Mouse (Mus musculus): ENCODE results near the gene Btk. TPM values are rescaled to one million over a fixed set of nuclear protein-coding genes. Genes with fewer than 3 reads are reported as not detected.

Gene Btk
- polyA plus RNA-seq (2015; fragmentation: Illumina TruSeq; extraction: RNeasy Lipid Tissue Mini Kit (QIAGEN cat#74804); ENCODE audit: insufficient read depth, low replicate concordance): 160 TPM

GRCm38 (mm10) chrX:134582888-134583669 lies at the start of gene Btk:
Btk (minus strand) TSS chrX:134583570.

GRCm38 (mm10) chrX:134600659-134601379 lies 17.4 kb upstream of the Btk start, which contains the start of the genes Gla and Hnrnph2:
Gla (minus strand) TSS chrX:134601125.
Hnrnph2 (plus strand) TSS chrX:134601179.

GRCm38 (mm10) chrX:134585103-134586002 lies 2.0 kb upstream of the Btk start, which contains the start of gene Rpl36a:
Rpl36a (plus strand) TSS chrX:134585654.

GRCm38 (mm10) chrX:134541145-134541954 lies 42.0 kb downstream of the Btk start, which contains the start of gene Timm8a1:
Timm8a1 (minus strand) TSS chrX:134541865.

Other genes with a start within 250 kb of the Btk start
- 0.22 TPM for gene Drp2, start 179.0 kb downstream of the Btk start, polyA plus RNA-seq (2015; fragmentation: Illumina TruSeq; extraction: RNeasy Lipid Tissue Mini Kit (QIAGEN cat#74804); ENCODE audit: insufficient read depth, low replicate concordance)
- gene Taf7l, start 107.1 kb downstream of the Btk start, polyA plus RNA-seq (2015; fragmentation: Illumina TruSeq; extraction: RNeasy Lipid Tissue Mini Kit (QIAGEN cat#74804); ENCODE audit: insufficient read depth, low replicate concordance): not detected
- gene Timm8a1, start 41.7 kb downstream of the Btk start, polyA plus RNA-seq (2015; fragmentation: Illumina TruSeq; extraction: RNeasy Lipid Tissue Mini Kit (QIAGEN cat#74804); ENCODE audit: insufficient read depth, low replicate concordance): 31.7 TPM
- gene Rpl36a, start 2.1 kb upstream of the Btk start, polyA plus RNA-seq (2015; fragmentation: Illumina TruSeq; extraction: RNeasy Lipid Tissue Mini Kit (QIAGEN cat#74804); ENCODE audit: insufficient read depth, low replicate concordance): 2,281 TPM
- gene Gla, start 17.6 kb upstream of the Btk start, polyA plus RNA-seq (2015; fragmentation: Illumina TruSeq; extraction: RNeasy Lipid Tissue Mini Kit (QIAGEN cat#74804); ENCODE audit: insufficient read depth, low replicate concordance): 4.7 TPM
- 167 TPM for gene Hnrnph2, start 17.6 kb upstream of the Btk start, polyA plus RNA-seq (2015; fragmentation: Illumina TruSeq; extraction: RNeasy Lipid Tissue Mini Kit (QIAGEN cat#74804); ENCODE audit: insufficient read depth, low replicate concordance)
- gene Armcx4, start 102.9 kb upstream of the Btk start, polyA plus RNA-seq (2015; fragmentation: Illumina TruSeq; extraction: RNeasy Lipid Tissue Mini Kit (QIAGEN cat#74804); ENCODE audit: insufficient read depth, low replicate concordance): 3.2 TPM
- 10.3 TPM for gene Armcx1, start 134.4 kb upstream of the Btk start, polyA plus RNA-seq (2015; fragmentation: Illumina TruSeq; extraction: RNeasy Lipid Tissue Mini Kit (QIAGEN cat#74804); ENCODE audit: insufficient read depth, low replicate concordance)
- gene Armcx6, start 167.8 kb upstream of the Btk start, polyA plus RNA-seq (2015; fragmentation: Illumina TruSeq; extraction: RNeasy Lipid Tissue Mini Kit (QIAGEN cat#74804); ENCODE audit: insufficient read depth, low replicate concordance): 4.7 TPM
- gene Armcx3, start 173.0 kb upstream of the Btk start, polyA plus RNA-seq (2015; fragmentation: Illumina TruSeq; extraction: RNeasy Lipid Tissue Mini Kit (QIAGEN cat#74804); ENCODE audit: insufficient read depth, low replicate concordance): 29.5 TPM
- gene Armcx2, start 225.7 kb upstream of the Btk start, polyA plus RNA-seq (2015; fragmentation: Illumina TruSeq; extraction: RNeasy Lipid Tissue Mini Kit (QIAGEN cat#74804); ENCODE audit: insufficient read depth, low replicate concordance): 21.8 TPM

Data from spleen, adult 10 weeks (tissue).